Mouse (Mus musculus) left cerebral cortex, adult 2 months (tissue): ENCODE measurements around the gene Fam160a1. TPM values are rescaled to one million over a fixed set of nuclear protein-coding genes. Genes with fewer than 3 reads are reported as not detected.

Source experiments
- DNase-seq, 2 experiments: peaks; one replicate each; pipeline ENCODE4 v3.0.0; 2021 to 2022; ENCODE audit warnings: low spot score in 2 of 2, mixed read lengths in 1 of 2; ENCODE audit errors: extremely low spot score in 1 of 2
- H3K27ac ChIP-seq: fragments of 200-600 bp; 2 replicates; pipeline ENCODE4 v1.8.1; 2022
- H3K4me3 ChIP-seq: fragments of 200-600 bp; 2 replicates; pipeline ENCODE4 v1.8.1; 2022
- CTCF ChIP-seq: fragments of 200-600 bp; IDR thresholded peaks from 2 replicates; pipeline ENCODE4 v1.8.1; 2022; ENCODE audit warnings: antibody characterized with exemption, mild to moderate bottlenecking, moderate library complexity
- intact Hi-C: fragments of 180-260 bp; cut with DNase I; formaldehyde crosslinking; loops from one replicate; pipeline ENCODE4 v1.15.1; 2025
- total RNA-seq, 2 experiments: library from RNA; stranded (reverse); gene quantifications; 2 replicates each; pipeline ENCODE4 v1.2.3; 2021

Gene Fam160a1
- total RNA-seq, 2 experiments from 2014 or later: 3.2 to 5.6 TPM

DNA sequence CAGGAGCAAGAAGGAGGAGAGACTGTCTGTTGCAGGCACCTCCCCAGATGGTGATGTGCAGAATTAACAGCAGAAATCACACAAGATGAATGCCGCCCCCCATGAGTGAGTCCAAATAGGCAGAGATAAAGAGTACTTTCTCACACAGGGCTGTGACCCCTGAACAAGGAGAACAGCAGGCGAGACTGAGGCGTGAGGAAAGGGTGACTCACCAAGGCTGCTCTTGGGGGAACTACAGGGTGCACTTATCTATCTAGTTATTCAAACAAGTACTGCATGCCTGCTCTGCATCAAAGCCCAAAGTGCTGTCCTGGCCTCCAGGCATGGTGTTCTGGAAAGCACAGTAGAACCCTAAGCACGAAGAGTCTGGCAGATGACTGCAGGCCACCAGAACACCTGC lies 43.2 kb downstream of the Fam160a1 start:
- H3K4me3 ChIP-seq: no peak overlapping the region
- H3K27ac ChIP-seq: no peak overlapping the region
- DNase-seq: no peak
- intact Hi-C loops: no loop called here
- no peak for TF ChIP-seq CTCF

DNA sequence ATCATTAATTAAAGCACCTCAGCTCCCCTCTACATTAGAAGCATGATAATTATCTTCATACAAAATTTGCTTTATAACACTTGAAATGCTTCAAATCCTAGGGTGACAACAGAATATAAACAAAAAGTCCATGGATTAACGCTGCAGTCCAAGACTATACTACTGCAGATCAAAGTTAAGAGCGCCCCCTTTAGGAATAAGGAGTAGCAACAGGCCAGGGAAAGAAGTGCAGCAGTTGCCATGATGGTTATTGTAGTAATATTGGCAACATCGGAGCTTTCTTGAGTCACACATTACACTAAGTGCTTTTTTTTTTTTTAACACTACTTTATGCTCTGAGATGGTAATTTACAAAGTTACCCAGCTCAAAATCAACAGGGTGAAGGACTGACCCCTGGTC lies 43.7 kb downstream of the Fam160a1 start:
- intact Hi-C loops: no loop called here
- Histone ChIP-seq H3K27ac (no peak overlapping the region), H3K4me3 (no peak overlapping the region)
- no peak for DNase-seq
- peak; percentile 42 for TF ChIP-seq CTCF

DNA sequence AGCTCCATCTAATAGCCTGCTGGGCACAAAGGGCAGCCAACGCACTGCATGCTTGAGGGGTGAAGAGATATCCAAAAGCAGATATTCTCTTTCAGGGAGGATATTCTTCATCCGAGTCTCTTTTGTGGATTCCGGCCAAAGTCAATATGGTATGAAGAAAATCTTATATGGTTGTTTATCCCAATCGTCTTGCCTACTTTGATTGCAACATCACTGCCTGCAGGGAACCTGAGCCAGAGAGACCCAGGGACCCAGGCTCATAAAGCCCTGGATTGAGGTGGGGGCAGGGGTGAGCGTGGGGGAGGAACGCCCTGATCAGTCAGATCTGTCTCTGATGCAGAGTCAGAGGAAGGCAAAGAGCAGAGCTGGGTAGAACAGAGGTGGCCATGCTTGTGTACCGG lies 52.2 kb downstream of the Fam160a1 start:
- TF ChIP-seq CTCF: no peak
- H3K4me3 ChIP-seq: no peak overlapping the region
- intact Hi-C loops: no loop called here
- H3K27ac ChIP-seq: no peak overlapping the region
- no peak for DNase-seq

DNA sequence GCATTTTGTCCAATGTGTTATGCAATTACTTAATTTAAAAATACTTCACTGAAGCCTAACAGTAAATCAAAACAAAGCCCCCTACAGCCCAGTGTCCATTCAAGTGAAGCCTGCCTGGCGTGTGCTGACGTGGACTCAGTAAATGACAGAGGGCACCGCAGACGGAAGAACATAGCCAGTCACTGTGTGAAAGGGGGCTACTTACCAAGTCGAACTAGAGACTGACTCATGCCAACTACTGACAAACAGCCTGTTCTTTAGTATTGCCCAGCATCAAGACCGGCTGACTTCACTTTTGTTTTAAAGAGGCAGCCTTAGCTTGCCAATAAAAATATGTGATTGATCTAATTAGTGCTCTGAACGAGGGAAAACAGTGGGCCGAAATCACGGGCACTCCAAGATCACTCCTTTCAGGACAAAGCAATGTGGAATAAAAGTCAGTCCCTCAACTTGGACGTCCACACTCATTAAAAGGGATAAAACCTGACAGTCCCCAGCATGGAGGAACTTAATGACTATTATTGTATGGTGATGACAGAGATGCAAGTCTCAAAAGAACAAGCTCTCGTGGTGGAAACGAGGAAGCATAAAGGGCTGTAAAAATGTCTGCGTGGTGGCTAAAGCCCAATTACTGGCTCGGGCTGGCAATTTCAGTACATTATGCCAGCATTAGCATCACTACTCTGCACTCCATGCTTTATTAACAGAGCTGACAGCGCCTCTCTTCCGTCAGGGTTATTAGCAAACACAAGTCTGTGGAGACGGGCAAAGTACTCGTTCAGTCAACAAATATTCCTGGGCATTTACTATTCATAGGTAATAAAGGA lies 52.9 kb downstream of the Fam160a1 start:
- no peak for DNase-seq
- intact Hi-C loops: no loop called here
- Histone ChIP-seq H3K4me3 (no peak overlapping the region), H3K27ac (no peak overlapping the region)
- no peak for TF ChIP-seq CTCF

DNA sequence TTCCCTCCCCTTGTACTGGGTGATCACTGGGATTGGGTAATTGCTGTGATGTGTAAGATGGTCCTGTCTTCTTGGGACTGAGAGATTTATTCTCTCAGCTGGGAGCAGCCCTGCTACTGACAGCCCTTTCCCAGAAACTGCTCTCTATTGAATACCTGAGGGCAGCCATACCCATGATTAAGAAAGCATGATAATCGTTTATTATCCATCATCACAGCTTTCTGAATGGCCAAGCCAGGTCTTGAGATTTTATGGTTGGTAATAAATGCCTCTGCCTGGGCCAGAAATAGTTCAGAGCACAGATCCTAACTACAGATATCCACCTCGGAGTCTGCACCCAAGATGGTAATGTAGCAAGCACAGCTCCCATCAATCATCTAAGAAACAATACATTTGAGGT lies 59.1 kb downstream of the Fam160a1 start:
- TF ChIP-seq CTCF: no peak
- no peak overlapping the region for H3K4me3 ChIP-seq
- intact Hi-C loops: no loop called here
- H3K27ac ChIP-seq: no peak overlapping the region
- DNase-seq: no peak

DNA sequence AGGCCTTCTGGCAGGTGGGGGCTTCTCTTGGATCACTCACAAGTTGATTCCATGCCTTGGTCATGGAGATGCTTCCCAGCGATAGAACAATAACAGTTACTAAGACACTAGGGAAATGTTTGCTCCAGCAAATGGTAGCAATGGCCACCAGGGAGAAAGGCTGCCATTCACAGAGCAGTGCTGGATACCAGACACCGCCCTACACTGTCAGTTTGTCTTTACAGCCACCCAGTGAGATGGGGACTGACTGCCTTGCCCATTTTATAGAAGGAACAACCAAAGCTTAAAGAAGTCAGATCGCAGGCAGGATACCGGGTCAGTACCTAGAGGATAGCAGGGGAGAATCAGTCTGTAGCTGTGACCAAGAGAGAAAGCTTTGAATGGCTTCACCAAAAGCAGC lies 59.7 kb downstream of the Fam160a1 start:
- intact Hi-C loops: no loop called here
- no peak for TF ChIP-seq CTCF
- no peak for DNase-seq

DNA sequence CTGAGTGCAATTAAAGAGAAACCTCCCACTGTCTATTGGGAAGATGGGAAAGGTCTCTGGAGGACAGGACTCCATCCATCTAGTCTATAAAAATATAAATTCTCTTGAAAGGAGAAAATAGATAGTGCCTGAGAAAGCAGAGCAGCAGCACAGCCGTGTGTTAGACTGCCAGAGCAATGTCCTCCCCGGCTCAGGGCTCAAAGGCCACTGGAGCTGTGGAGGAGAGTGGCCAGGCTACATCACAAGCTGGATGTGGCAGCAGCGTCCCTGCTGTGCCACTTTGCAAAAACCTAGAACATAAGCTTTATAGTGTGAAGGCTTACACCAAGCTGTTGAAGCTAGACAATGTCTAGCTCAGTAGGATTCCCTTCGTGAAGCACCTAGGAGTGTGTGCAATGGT lies 67.7 kb downstream of the Fam160a1 start:
- H3K4me3 ChIP-seq: no peak overlapping the region
- intact Hi-C loops: no loop called here
- H3K27ac ChIP-seq: no peak overlapping the region
- no peak for TF ChIP-seq CTCF
- DNase-seq: no peak

More for the DNA sequence above, 59.7 kb downstream of the Fam160a1 start:
- no peak overlapping the region for H3K4me3 ChIP-seq
- H3K27ac ChIP-seq: no peak overlapping the region

DNA sequence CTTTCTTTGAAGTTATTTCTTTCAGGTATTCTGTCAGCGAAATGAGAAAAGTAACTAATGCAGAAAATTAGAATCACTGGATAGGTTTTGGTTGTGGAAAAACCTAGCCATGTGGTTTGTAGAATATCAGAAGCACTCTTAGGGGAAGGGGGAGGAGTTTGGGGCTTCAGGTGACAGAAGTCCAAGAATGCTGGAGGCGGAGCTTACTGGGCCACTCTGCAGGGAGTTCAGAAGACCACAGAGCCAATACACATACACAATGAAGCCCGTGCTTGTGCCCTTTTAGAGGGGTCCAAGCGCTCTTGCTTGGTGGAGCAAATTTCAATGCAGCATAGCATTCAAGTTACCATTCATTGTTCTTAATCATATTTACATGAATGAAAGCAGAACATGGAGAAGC lies 68.2 kb downstream of the Fam160a1 start:
- intact Hi-C loops: no loop called here
- H3K4me3 ChIP-seq: no peak overlapping the region
- no peak overlapping the region for H3K27ac ChIP-seq
- no peak for TF ChIP-seq CTCF
- no peak for DNase-seq

DNA sequence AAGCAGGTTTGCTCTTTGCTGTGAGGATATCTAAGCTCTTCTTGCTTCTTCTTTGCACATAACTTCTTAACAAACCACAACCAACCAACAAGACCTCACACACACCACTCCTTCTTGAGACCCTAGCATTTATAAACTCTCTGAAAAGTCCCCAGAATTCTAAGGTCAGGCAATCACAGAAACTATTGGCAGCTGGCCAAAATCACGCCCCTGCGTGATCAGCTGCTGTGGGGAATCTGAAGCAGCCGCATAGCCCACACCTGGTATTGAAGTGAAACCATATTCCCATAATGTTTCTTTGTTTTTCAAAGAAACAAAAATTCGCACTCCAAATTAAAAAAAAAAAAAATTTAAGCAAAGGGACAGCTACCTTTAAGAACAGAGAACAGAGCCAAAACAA lies 71.0 kb downstream of the Fam160a1 start:
- H3K4me3 ChIP-seq: no peak overlapping the region
- TF ChIP-seq CTCF: no peak
- intact Hi-C loops: no loop called here
- no peak overlapping the region for H3K27ac ChIP-seq
- no peak for DNase-seq

DNA sequence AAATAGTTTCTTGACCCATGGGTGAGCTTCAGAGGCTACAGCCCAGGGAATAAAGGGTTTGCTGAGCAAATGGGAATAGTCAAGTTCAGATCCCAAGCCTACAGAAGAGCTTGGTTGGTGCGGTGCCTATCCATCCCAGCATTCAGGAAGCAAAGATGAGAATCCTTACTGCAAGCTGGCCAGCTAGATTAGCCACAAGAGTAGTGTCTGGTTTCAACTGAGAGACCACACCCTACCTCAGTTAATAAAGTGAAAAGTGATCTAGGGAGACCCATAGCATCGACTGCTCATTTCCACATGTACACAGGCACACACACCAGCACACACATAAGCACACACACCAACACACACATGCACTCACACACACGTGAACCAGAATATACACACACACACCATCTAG lies 75.3 kb downstream of the Fam160a1 start:
- no peak for TF ChIP-seq CTCF
- DNase-seq: no peak
- intact Hi-C loops: no loop called here
- Histone ChIP-seq H3K27ac (no peak overlapping the region), H3K4me3 (no peak overlapping the region)

DNA sequence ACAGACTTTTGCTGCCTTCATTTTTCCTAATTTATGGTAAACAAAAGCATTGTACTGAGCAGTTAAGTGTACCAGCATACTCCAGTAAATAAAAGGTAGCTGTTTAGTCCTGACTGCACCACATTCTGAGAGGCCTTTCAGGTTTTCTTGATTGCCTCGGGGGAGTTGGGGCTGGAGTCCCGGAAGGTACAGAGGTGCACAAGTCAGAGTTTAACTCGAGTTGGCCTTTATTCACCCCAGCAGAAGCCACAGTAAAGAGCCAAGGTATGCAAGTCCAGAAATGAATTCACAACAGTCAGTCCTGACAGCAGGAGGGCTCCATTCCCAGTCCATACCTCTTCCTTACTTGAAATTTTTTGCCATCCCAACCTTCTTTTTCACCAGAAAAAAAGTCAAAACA lies 78.5 kb downstream of the Fam160a1 start:
- intact Hi-C loops: no loop called here

DNA sequence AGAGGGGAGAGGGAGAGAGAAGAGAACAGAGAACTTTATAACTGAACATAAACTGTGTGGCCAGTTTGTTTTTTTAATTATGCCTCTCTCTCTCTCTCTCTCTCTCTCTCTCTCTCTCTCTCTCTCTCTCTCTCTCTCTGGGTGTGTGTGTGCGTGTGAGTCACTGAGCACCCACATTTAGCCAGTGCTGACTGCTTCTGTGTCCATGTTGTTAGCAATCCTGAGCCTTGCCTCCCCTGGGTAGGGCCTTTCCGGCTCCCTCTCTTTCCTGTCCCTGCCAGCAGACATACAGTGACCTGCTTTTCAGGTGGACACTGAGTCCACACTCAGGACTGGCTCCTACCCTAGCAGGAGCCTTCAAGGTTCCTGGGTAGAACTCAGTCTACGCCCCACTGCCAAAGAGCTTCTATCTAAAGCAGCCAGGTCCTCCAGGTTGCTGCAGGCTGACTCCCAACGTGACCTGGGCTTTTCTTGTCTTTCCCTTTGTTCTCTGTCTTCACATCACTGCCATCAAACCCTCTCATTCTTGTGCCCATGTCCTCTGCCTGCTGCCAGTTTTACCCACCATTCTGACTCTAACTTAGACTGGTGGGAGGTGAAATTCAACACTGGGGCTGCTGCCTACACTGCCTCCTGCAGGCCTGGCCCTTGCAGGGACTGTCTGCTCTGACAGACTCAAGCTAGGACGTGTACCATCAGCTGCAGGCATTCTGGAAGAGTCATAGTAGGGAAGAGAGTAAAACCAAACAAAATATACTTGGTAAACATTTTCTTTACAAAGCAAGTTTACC lies 83.0 kb downstream of the Fam160a1 start:
- TF ChIP-seq CTCF: peak; percentile 28
- DNase-seq: no peak
- Histone ChIP-seq H3K27ac (no peak overlapping the region), H3K4me3 (no peak overlapping the region)
- intact Hi-C loops: no loop called here

More for the DNA sequence above, 78.5 kb downstream of the Fam160a1 start:
- Histone ChIP-seq H3K27ac (no peak overlapping the region), H3K4me3 (no peak overlapping the region)
- no peak for DNase-seq
- TF ChIP-seq CTCF: no peak
